ENCODE assay signal across 12 mouse cellular contexts in genomic region chr16:90014596-90014995, GRCm38 (mm10).
A peak's percentile ranks its signal among the peaks of the same experiment; 100 is the strongest.
DNase-seq lines count a peak whose midpoint lies in the region.
"Had no signal": no experiment of that assay in that cellular context is flagged by ENCODE, and none has a peak within 500 bp of the region (broad histone marks: within the 10 kb centered on the region; RNA-seq: fewer than 3 reads in every experiment).

No protein-coding gene starts in this region.

- peak; percentile 20 for DNase-seq in kidney, adult 11 months
- DNase-seq in kidney, postnatal 14 days = no peak
- DNase-seq in heart, adult 8-10 months (ENCODE audit: low spot score) = peak; percentile 23
- peak; percentile 42 for DNase-seq in kidney, postnatal 10 days
- DNase-seq in ovary, postnatal 14 days (ENCODE audit: low spot score) = peak; percentile 17
- no peak for DNase-seq in left cerebral cortex, postnatal 36 days (ENCODE audit: low spot score in 2 of 2)
- no peak for DNase-seq in yolk sac, embryonic 10.5 days (ENCODE audit: low spot score)
- no peak for DNase-seq in embryo, embryonic 10 days (ENCODE audit: low spot score)
- DNase-seq: cerebellum, adult 11 months; left cerebral cortex, postnatal 4 days; midbrain, embryonic 14.5 days; right cerebral cortex, postnatal 14 days had no signal

- intact Hi-C loops in left cerebral cortex, postnatal 36 days (cut with DNase I) = no loop called here

Comparison
In these comparisons a context has a peak if more than half of its experiments do, and no peak if none do; other contexts are left out.
1. DNase-seq: peak in kidney, adult 11 months (single experiment), heart, adult 8-10 months (single experiment), kidney, postnatal 10 days (single experiment) and ovary, postnatal 14 days (single experiment); none in kidney, postnatal 14 days (single experiment), left cerebral cortex, postnatal 36 days (0 of 2), yolk sac, embryonic 10.5 days (single experiment) and embryo, embryonic 10 days (single experiment).